Mouse (Mus musculus) C2C12 (cell line): ENCODE results near the gene Sec61a1. TPM values are rescaled to one million over a fixed set of nuclear protein-coding genes. Genes with fewer than 3 reads are reported as not detected.

Source experiments
- H3K27me3 ChIP-seq: one replicate; pipeline ENCODE4 v1.6.1; 2011; ENCODE audit not compliant: control insufficient read depth, insufficient read depth, insufficient read length
- H3K36me3 ChIP-seq: one replicate; pipeline ENCODE4 v1.6.1; 2011; ENCODE audit not compliant: control insufficient read depth, insufficient read depth
- H3K4me3 ChIP-seq: one replicate; pipeline ENCODE4 v1.5.1; 2011; ENCODE audit warnings: mild to moderate bottlenecking, control low read depth; ENCODE audit not compliant: poor library complexity, insufficient read depth, severe bottlenecking
- H3K79me2 ChIP-seq: one replicate; pipeline ENCODE4 v1.6.1; 2011; ENCODE audit not compliant: control insufficient read depth, insufficient read depth
- H3K79me3 ChIP-seq: one replicate; pipeline ENCODE4 v1.6.1; 2011; ENCODE audit warnings: low read depth, control low read depth
- H3ac ChIP-seq: one replicate; pipeline ENCODE3; 2011; ENCODE audit warnings: low read depth; ENCODE audit not compliant: control insufficient read depth, insufficient read length
- CEBPB ChIP-seq: IDR thresholded peaks from one replicate; pipeline ENCODE4 v1.6.1; 2011; ENCODE audit warnings: low read depth, mild to moderate bottlenecking, control low read depth, moderate library complexity
- CTCF ChIP-seq: IDR thresholded peaks from one replicate; pipeline ENCODE4 v1.5.1; 2011; ENCODE audit not compliant: control insufficient read depth, insufficient read depth, insufficient read length
- FOSL1 ChIP-seq: IDR thresholded peaks from one replicate; pipeline ENCODE4 v1.8.0; 2011; ENCODE audit warnings: mild to moderate bottlenecking, low read length; ENCODE audit not compliant: poor library complexity, insufficient read depth, severe bottlenecking
- MAX ChIP-seq: IDR thresholded peaks from one replicate; pipeline ENCODE4 v1.6.1; 2011; ENCODE audit warnings: mild to moderate bottlenecking, control low read depth
- MYOD1 ChIP-seq: IDR thresholded peaks from one replicate; pipeline ENCODE4 v1.6.1; 2011; ENCODE audit warnings: low read depth; ENCODE audit not compliant: control insufficient read depth, insufficient read length
- MYOG ChIP-seq: IDR thresholded peaks from one replicate; pipeline ENCODE4 v1.6.1; 2011; ENCODE audit not compliant: control insufficient read depth, insufficient read length; ENCODE audit errors: extremely low read depth
- USF1 ChIP-seq: IDR thresholded peaks from one replicate; pipeline ENCODE4 v1.6.1; 2011; ENCODE audit warnings: low read depth, mild to moderate bottlenecking, control low read depth, moderate library complexity
- polyA plus RNA-seq: library from polyadenylated mRNA; unstranded; fragments of >200 nt; fragmentation: generic; extraction: Trizol; gene quantifications from one replicate; pipeline ENCODE4 v1.2.1, GENCODE M21; 2012; ENCODE audit warnings: missing spikeins

Gene Sec61a1
- polyA plus RNA-seq, 1 experiment: 167 TPM

- H3K79me2 ChIP-seq: no peaks in the 10 kb centered on the region
- peaks cover 39% of the 10 kb centered on the region for H3K36me3 ChIP-seq
- H3K4me3 ChIP-seq: no peak overlapping the region
- no peak overlapping the region for H3ac ChIP-seq
- no peaks in the 10 kb centered on the region for H3K27me3 ChIP-seq
- TF ChIP-seq MYOD1 (no peak), MYOG (no peak), MAX (no peak), CTCF (no peak), CEBPB (no peak), FOSL1 (no peak), USF1 (no peak)
- no peaks in the 10 kb centered on the region for H3K79me3 ChIP-seq
Measured at GRCm38 (mm10) chr6:88493712-88494111, 25.0 kb downstream of the Sec61a1 start.

- no peaks in the 10 kb centered on the region for H3K79me3 ChIP-seq
- H3K27me3 ChIP-seq: no peaks in the 10 kb centered on the region
- H3ac ChIP-seq: no peak overlapping the region
- no peaks in the 10 kb centered on the region for H3K79me2 ChIP-seq
- H3K36me3 ChIP-seq: peaks cover 41% of the 10 kb centered on the region
- TF ChIP-seq CEBPB (no peak), CTCF (no peak), FOSL1 (no peak), MYOD1 (no peak), USF1 (no peak), MAX (no peak), MYOG (no peak)
- no peak overlapping the region for H3K4me3 ChIP-seq
Measured at GRCm38 (mm10) chr6:88490629-88491354, 27.9 kb downstream of the Sec61a1 start.

DNA sequence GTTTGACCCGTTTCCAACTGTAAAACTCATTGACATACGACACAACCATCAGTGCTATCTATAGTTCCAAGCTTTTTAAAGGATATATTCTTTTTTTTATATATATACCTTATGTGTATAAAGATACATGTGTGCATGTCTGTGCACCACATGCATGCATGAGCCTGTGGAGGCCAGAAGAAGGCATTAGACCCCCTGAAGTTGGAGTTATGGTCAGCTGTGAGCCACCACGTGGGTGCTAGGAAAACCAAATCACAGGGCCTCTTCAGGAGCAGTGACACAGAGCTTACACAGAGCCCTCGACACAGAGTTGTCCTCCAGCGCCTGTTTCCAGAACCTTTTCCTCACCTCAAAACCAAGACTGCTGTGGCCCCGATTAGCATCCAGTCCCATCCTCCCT lies 28.9 kb downstream of the Sec61a1 start:
- Histone ChIP-seq H3K27me3 (no peaks in the 10 kb centered on the region), H3ac (no peak overlapping the region), H3K79me2 (no peaks in the 10 kb centered on the region), H3K79me3 (no peaks in the 10 kb centered on the region), H3K36me3 (peaks cover 51% of the 10 kb centered on the region), H3K4me3 (no peak overlapping the region)
- TF ChIP-seq CTCF: no peak
- TF ChIP-seq MYOD1: no peak
- no peak for TF ChIP-seq MYOG
- no peak for TF ChIP-seq USF1
- TF ChIP-seq CEBPB: no peak
- TF ChIP-seq MAX: no peak
- TF ChIP-seq FOSL1: no peak

DNA sequence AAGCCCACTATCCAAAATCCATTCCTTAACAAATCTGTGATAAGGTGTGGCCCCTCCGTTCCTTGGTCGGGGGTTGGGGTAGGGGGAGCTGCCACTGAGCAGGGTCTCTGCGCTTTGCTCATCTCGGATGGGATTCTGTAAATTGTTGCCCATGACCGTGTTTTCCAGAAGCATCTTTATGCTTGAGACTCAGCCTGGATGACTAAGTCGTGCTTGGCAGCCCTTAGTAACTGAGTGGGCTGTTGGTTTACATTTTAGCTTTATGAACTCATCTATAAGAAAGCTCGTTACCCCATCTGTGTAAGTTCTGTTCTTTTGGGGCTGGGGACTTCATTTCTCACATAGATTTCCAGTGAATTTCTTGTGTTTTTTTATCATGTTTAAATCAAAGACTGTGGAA lies 29.7 kb downstream of the Sec61a1 start:
- TF ChIP-seq MYOG: no peak
- TF ChIP-seq FOSL1: no peak
- no peak for TF ChIP-seq CEBPB
- no peak for TF ChIP-seq USF1
- TF ChIP-seq MAX: no peak
- TF ChIP-seq CTCF: no peak
- TF ChIP-seq MYOD1: no peak
- no peaks in the 10 kb centered on the region for H3K79me2 ChIP-seq
- H3K27me3 ChIP-seq: no peaks in the 10 kb centered on the region
- H3K36me3 ChIP-seq: peaks cover 58% of the 10 kb centered on the region
- no peaks in the 10 kb centered on the region for H3K79me3 ChIP-seq
- H3K4me3 ChIP-seq: no peak overlapping the region
- H3ac ChIP-seq: no peak overlapping the region

DNA sequence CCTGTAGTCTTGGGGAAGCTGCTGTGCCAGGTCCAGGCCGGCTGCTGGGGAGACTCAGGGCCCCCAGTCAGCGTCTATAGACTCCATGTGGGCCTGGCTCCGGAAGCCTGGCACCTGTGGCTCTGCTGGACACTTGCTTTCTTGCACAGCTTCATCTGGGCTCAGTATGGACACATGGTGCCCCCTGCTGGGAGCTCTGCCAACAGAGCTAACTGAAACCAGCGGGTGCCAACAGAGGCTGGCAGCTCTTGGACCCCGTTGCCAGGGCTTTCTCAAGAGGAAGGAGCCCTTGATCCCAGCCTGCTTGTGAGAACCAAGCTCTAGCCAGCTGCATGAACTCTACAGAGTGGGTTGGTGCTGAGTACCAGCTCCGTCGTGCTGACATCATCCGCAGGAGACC lies 31.8 kb downstream of the Sec61a1 start:
- TF ChIP-seq CEBPB: no peak
- TF ChIP-seq FOSL1: no peak
- TF ChIP-seq USF1: no peak
- no peak for TF ChIP-seq MYOD1
- TF ChIP-seq MAX: no peak
- TF ChIP-seq MYOG: no peak
- TF ChIP-seq CTCF: no peak
- H3K27me3 ChIP-seq: no peaks in the 10 kb centered on the region
- H3K79me2 ChIP-seq: no peaks in the 10 kb centered on the region
- H3K79me3 ChIP-seq: no peaks in the 10 kb centered on the region
- no peak overlapping the region for H3K4me3 ChIP-seq
- no peak overlapping the region for H3ac ChIP-seq
- H3K36me3 ChIP-seq: peaks cover 69% of the 10 kb centered on the region

DNA sequence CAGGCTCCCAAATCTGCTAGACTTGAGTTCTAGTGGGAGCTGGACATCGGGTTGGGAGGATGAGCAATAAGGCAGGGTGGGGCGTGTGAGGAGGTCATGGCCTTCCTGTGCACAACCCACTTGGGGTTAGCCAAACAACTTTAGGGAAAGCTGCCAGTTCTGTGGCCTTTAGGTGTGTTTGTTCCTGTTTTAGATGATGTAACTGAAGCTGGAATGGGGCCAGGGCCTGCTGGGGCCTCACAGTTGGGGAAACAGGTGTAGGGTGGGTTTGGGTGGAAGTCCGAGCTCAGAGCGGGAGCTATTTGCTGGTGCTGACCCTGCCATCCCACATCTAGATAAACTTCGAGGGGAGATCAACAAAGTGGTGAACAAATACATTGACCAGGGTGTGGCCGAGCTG lies 33.3 kb downstream of the Sec61a1 start:
- TF ChIP-seq CEBPB (no peak), MAX (no peak), CTCF (no peak), FOSL1 (no peak), MYOD1 (no peak), MYOG (no peak), USF1 (no peak)
- no peak overlapping the region for H3K4me3 ChIP-seq
- no peaks in the 10 kb centered on the region for H3K79me3 ChIP-seq
- no peaks in the 10 kb centered on the region for H3K79me2 ChIP-seq
- no peak overlapping the region for H3ac ChIP-seq
- H3K36me3 ChIP-seq: peaks cover 70% of the 10 kb centered on the region
- H3K27me3 ChIP-seq: no peaks in the 10 kb centered on the region
